Mouse (Mus musculus) hindbrain, embryonic 14.5 days (tissue): ENCODE results near the gene Dnah10. TPM values are rescaled to one million over a fixed set of nuclear protein-coding genes. Genes with fewer than 3 reads are reported as not detected.
"Not testable (repeated sequence)": the region's sequence is repeated elsewhere in the genome, so short reads cannot be mapped to it uniquely, and the experiment has no call there.

ENCODE experiments used
- ATAC-seq: fragments of 200-750 bp; cut with Nextera tagmentation; 2 replicates; pipeline ENCODE4 v1.8.0; 2017; ENCODE audit warnings: moderate number of reproducible peaks, mild to moderate bottlenecking, moderate TSS enrichment, moderate library complexity; ENCODE audit not compliant: low FRiP score
- DNase-seq: peaks from one replicate; pipeline ENCODE4 v3.0.0-alpha.2; 2015; ENCODE audit warnings: low spot score
- H3K27ac ChIP-seq: fragments of 300-500 bp; sonication (generic); 2 replicates; pipeline ENCODE4 v1.5.1; 2014; ENCODE audit warnings: mild to moderate bottlenecking, moderate library complexity
- H3K27me3 ChIP-seq: fragments of 300-500 bp; sonication (generic); 2 replicates; pipeline ENCODE4 v1.6.1; 2014; ENCODE audit warnings: mild to moderate bottlenecking, low read length, mixed read lengths; ENCODE audit not compliant: control insufficient read depth, insufficient read depth
- H3K36me3 ChIP-seq: fragments of 300-500 bp; sonication (generic); replicated peaks from 2 replicates; pipeline ENCODE4 v1.6.1; 2014; ENCODE audit not compliant: control insufficient read depth, insufficient read depth
- H3K4me1 ChIP-seq: fragments of 300-500 bp; sonication (generic); replicated peaks from 2 replicates; pipeline ENCODE4 v1.6.1; 2014; ENCODE audit warnings: antibody characterized with exemption, low read length, mixed read lengths; ENCODE audit not compliant: control insufficient read depth, insufficient read depth
- H3K4me2 ChIP-seq: fragments of 300-500 bp; sonication (generic); replicated peaks from 2 replicates; pipeline ENCODE4 v1.6.1; 2014; ENCODE audit warnings: mild to moderate bottlenecking, moderate library complexity
- H3K4me3 ChIP-seq: fragments of 300-500 bp; sonication (generic); replicated peaks from 2 replicates; pipeline ENCODE4 v1.5.1; 2014; ENCODE audit warnings: mild to moderate bottlenecking, low read length
- H3K9ac ChIP-seq: fragments of 300-500 bp; sonication (generic); 2 replicates; pipeline ENCODE4 v1.6.1; 2014
- H3K9me3 ChIP-seq: fragments of 300-500 bp; sonication (generic); 2 replicates; pipeline ENCODE4 v1.6.1; 2016; ENCODE audit warnings: low read length; ENCODE audit not compliant: control insufficient read depth
- WGBS: fragments of 180-500 bp; shearing (Covaris S2); extraction: QIAGEN DNeasy Blood & Tissue Kit; methylation state at CpG from one replicate; pipeline ENCODE4 v1.1.7; 2014; 5-methylcytosine and 5-hydroxymethylcytosine counted together
- polyA plus RNA-seq: library from polyadenylated mRNA; unstranded; fragments of >200 nt; fragmentation: Nextera tagmentation; extraction: Ambion mirVana; gene quantifications from 2 replicates; pipeline ENCODE4 v1.2.1, GENCODE M21; 2014

Dnah10 gene
- polyA plus RNA-seq, 1 experiment from 2014 or later, result 0.24 TPM

DNA sequence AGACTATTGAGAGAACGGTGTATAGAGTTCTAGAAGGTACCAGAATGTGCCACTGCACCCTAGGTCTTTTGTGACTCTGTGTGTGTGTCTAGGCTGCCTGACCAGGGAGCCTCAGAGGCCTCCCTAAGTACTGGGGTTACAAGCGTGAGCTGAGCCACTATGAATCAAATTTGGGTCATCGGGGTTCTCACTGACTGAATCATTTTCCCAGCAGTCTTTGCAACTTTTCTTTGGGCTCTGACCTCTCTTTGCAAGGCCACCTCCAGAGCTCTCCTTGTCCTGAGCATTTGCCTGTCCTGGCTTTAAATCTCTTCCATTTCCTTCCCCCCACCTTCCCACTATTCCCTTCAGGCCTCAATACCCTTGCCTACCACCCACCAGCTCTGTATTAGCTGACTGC is 19.0 kb downstream of the Dnah10 start:
- Histone ChIP-seq H3K9me3 (0 out of 2 replicates have a peak, but pooled peaks cover 5% of the 10 kb centered on the region), H3K27ac (no peak overlapping the region), H3K9ac (no peak overlapping the region), H3K4me2 (no peak overlapping the region), H3K4me3 (no peak overlapping the region), H3K27me3 (no peaks in the 10 kb centered on the region), H3K4me1 (no peaks in the 10 kb centered on the region), H3K36me3 (no peaks in the 10 kb centered on the region)
- no peak for DNase-seq
- WGBS, result 80% methylated on average over 3 of the region's 3 CpGs
- no peak for ATAC-seq

GRCm38 (mm10) chr5:124746220-124746619 is 21.3 kb downstream of the Dnah10 start:
- H3K9ac ChIP-seq, result no peak overlapping the region
- no peak overlapping the region for H3K27ac ChIP-seq
- no peaks in the 10 kb centered on the region for H3K4me1 ChIP-seq
- WGBS, result 93% methylated on average over 15 of the region's 15 CpGs
- H3K36me3 ChIP-seq, result no peaks in the 10 kb centered on the region
- H3K4me2 ChIP-seq, result no peak overlapping the region
- ATAC-seq (no peak), DNase-seq (no peak)
- H3K4me3 ChIP-seq, result no peak overlapping the region
- H3K27me3 ChIP-seq, result no peaks in the 10 kb centered on the region
- 0 out of 2 replicates have a peak, but pooled peaks cover under 1% of the 10 kb centered on the region for H3K9me3 ChIP-seq

- Histone ChIP-seq H3K4me1 (no peaks in the 10 kb centered on the region), H3K9ac (no peak overlapping the region), H3K27me3 (no peaks in the 10 kb centered on the region), H3K4me3 (no peak overlapping the region), H3K4me2 (no peak overlapping the region), H3K36me3 (no peaks in the 10 kb centered on the region), H3K27ac (no peak overlapping the region), H3K9me3 (no peaks in the 10 kb centered on the region)
- DNase-seq (no peak), ATAC-seq (no peak)
- WGBS, result 91% methylated on average over 18 of the region's 18 CpGs
These were observed 23.4 kb downstream of the Dnah10 start for GRCm38 (mm10) chr5:124748296-124748695.

- Histone ChIP-seq H3K9me3 (no peaks in the 10 kb centered on the region), H3K27ac (no peak overlapping the region), H3K36me3 (no peaks in the 10 kb centered on the region), H3K27me3 (no peaks in the 10 kb centered on the region), H3K4me3 (no peak overlapping the region), H3K9ac (no peak overlapping the region), H3K4me2 (no peak overlapping the region), H3K4me1 (no peaks in the 10 kb centered on the region)
- WGBS, result 81% methylated on average over 9 of the region's 9 CpGs
- DNase-seq, result no peak
- ATAC-seq, result no peak
These were observed 26.8 kb downstream of the Dnah10 start for GRCm38 (mm10) chr5:124751656-124752055.

DNA sequence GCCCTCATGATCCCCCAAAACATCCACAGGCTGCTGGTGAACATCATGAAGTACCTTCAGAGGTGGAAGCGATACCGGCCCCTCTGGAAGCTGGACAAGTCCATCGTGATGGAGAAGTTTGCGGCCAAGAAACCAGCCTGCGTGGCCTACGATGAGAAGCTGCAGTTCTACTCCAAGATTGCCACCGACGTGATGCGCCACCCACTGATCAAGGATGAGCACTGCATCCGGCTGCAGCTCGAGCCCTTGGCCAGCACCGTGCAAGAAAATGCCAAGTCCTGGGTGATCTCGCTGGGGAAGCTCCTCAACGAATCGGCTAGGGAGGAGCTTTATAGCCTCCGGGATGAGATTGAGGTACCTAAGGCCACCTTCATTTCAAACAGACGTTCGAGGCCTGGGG is 36.1 kb downstream of the Dnah10 start:
- Histone ChIP-seq H3K9me3 (no peaks in the 10 kb centered on the region), H3K27me3 (no peaks in the 10 kb centered on the region), H3K4me3 (no peak overlapping the region), H3K36me3 (no peaks in the 10 kb centered on the region), H3K27ac (no peak overlapping the region), H3K4me2 (no peak overlapping the region), H3K9ac (no peak overlapping the region), H3K4me1 (no peaks in the 10 kb centered on the region)
- ATAC-seq (no peak), DNase-seq (no peak)
- WGBS, result 68% methylated on average over 18 of the region's 18 CpGs

- H3K36me3 ChIP-seq, result no peaks in the 10 kb centered on the region
- WGBS, result 96% methylated on average over 1 of the region's 1 CpGs
- no peak overlapping the region for H3K27ac ChIP-seq
- H3K9ac ChIP-seq, result no peak overlapping the region
- DNase-seq, result no peak
- H3K4me1 ChIP-seq, result no peaks in the 10 kb centered on the region
- H3K9me3 ChIP-seq, result no peaks in the 10 kb centered on the region
- ATAC-seq, result no peak
- no peaks in the 10 kb centered on the region for H3K27me3 ChIP-seq
- H3K4me3 ChIP-seq, result no peak overlapping the region
- H3K4me2 ChIP-seq, result no peak overlapping the region
These were observed 36.9 kb downstream of the Dnah10 start for GRCm38 (mm10) chr5:124761787-124762186.

DNA sequence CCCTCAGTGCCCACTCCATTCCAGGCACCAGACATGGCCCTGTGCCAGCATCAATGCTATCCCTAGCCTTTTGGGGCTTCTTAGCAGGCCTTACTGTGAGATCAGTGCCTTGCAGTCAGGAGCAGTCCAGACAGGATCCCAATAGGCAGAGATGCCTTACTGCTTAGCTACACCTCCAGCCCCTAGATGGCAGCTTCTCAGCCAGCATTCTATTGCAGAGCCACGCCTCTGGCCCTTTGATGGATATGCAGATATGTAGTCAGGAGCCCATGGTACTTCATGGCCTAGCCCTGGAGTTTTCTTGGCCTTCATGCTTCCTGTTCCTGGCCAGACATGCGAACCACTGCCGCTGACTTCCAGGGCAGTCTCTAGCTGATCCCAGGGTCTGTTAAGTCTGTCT is 49.7 kb downstream of the Dnah10 start:
- no peak overlapping the region for H3K9ac ChIP-seq
- WGBS, result 84% methylated on average over 3 of the region's 3 CpGs
- no peak overlapping the region for H3K27ac ChIP-seq
- no peak overlapping the region for H3K4me2 ChIP-seq
- DNase-seq (no peak), ATAC-seq (no peak)
- H3K4me3 ChIP-seq, result no peak overlapping the region
- no peaks in the 10 kb centered on the region for H3K9me3 ChIP-seq
- no peaks in the 10 kb centered on the region for H3K27me3 ChIP-seq
- no peaks in the 10 kb centered on the region for H3K36me3 ChIP-seq
- no peaks in the 10 kb centered on the region for H3K4me1 ChIP-seq

GRCm38 (mm10) chr5:124776289-124776688 is 51.4 kb downstream of the Dnah10 start:
- not testable (repeated sequence) for H3K9me3 ChIP-seq, H3K9ac ChIP-seq, H3K27ac ChIP-seq, ATAC-seq, H3K4me2 ChIP-seq, H3K4me3 ChIP-seq, H3K27me3 ChIP-seq, DNase-seq, H3K36me3 ChIP-seq, H3K4me1 ChIP-seq
- 91% methylated on average over 4 of the region's 4 CpGs for WGBS

GRCm38 (mm10) chr5:124777178-124777709 is 52.4 kb downstream of the Dnah10 start:
- H3K9me3 ChIP-seq, result no peaks in the 10 kb centered on the region; the same call in 1 of the 2 replicates
- H3K4me2 ChIP-seq, result no peak overlapping the region
- H3K27ac ChIP-seq, result no peak overlapping the region
- peak; percentile 29 for DNase-seq
- ATAC-seq, result no peak
- H3K4me1 ChIP-seq, result no peaks in the 10 kb centered on the region
- H3K27me3 ChIP-seq, result no peaks in the 10 kb centered on the region
- H3K36me3 ChIP-seq, result no peaks in the 10 kb centered on the region
- H3K9ac ChIP-seq, result no peak overlapping the region
- no peak overlapping the region for H3K4me3 ChIP-seq
- 60% methylated on average over 6 of the region's 6 CpGs for WGBS

DNA sequence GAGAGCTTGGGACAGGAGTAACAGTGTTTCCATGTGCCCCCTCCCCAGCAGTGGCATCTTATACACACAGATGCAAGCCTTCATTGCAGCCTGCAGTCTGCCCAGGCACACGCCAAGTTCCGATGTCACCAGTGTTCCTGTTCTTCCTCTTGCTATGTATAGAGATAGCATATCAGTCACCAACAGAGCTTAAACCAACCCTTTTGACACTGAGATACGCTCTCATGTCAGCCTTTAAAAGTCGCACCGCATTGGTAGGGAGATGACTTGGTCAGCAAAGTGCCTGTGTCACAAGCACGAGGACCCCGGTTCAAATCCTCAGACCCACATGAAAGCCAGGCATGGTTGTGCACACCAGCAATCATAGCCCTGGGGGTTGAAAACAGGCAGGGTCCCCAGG is 55.0 kb downstream of the Dnah10 start:
- WGBS, result 96% methylated on average over 7 of the region's 7 CpGs
- DNase-seq (no peak), ATAC-seq (no peak)
- H3K27ac ChIP-seq, result no peak overlapping the region
- H3K4me3 ChIP-seq, result no peak overlapping the region
- H3K4me1 ChIP-seq, result no peaks in the 10 kb centered on the region
- no peaks in the 10 kb centered on the region for H3K36me3 ChIP-seq
- H3K4me2 ChIP-seq, result no peak overlapping the region
- H3K9me3 ChIP-seq, result no peaks in the 10 kb centered on the region; the same call in 1 of the 2 replicates
- no peaks in the 10 kb centered on the region for H3K27me3 ChIP-seq
- no peak overlapping the region for H3K9ac ChIP-seq
